21 mouse cellular contexts compared by ENCODE assay signal in the genomic region with DNA sequence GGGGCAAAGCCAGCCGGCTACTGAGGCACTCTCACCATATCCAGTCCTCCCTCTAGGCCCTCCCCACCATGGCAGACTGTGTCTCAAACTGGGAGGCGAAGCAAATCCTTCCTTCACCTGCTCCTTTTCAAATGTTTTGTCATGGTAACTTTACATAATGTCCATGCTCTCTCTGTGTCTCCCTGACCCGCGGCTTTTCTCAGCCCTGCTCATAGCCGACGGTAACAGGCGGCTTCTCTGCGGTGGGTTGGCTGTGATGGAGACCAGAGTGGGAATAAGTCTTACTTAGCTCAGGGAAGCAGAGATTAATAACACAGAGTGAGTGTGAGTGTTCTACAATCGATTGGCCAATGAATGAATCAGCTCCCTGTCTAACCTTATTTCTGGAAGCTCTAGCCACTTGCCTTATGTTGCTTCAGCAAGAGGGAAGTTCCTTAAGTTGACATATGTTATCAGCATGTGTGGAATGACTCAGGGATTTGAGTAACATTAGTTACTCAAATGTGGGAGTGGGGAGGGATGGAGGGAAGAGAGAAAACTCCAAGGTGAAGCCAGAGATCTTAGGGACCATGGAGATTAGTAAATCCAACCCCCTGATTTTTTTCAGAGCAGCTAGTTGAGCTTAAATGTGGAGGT. TPM values are rescaled to one million over a fixed set of nuclear protein-coding genes. Genes with fewer than 3 reads are reported as not detected.
DNase-seq lines count a peak whose midpoint lies in the region; ATAC-seq and TF ChIP-seq lines count a peak whose summit lies in the region.
"Had no signal": no experiment of that assay in that cellular context is flagged by ENCODE, and none has a peak within 500 bp of the region (broad histone marks: within the 10 kb centered on the region; RNA-seq: fewer than 3 reads in every experiment).

No protein-coding gene starts in this region.

- intact Hi-C loops in heart, postnatal 36 days (cut with DNase I): no loop called here

- H3K9ac ChIP-seq in midbrain, embryonic 13.5 days (replicated peaks): no peak overlapping the region
- H3K9ac ChIP-seq in midbrain, embryonic 16.5 days (ENCODE audit: low read depth, low read length): no peak overlapping the region
- H3K9ac ChIP-seq in forebrain, embryonic 12.5 days: no peak overlapping the region
- H3K9ac ChIP-seq: forebrain, embryonic 15.5 days; hindbrain, embryonic 12.5 days; hindbrain, embryonic 15.5 days had no signal

- peak; percentile 84 for DNase-seq in heart, adult 11 months
- no peak for DNase-seq in heart, postnatal 36 days
- DNase-seq in brain, adult 2 months (ENCODE audit: low read depth, low spot score): peak; percentile 21
- DNase-seq: adrenal gland, adult 2 months; adrenal gland, postnatal 14 days; B cell, adult 2 months; cerebellum, adult 18-20 months; cerebellum, adult 9-10 months; cerebellum, postnatal 14 days; gastrocnemius, postnatal 25 days had no signal

- no peaks in the 10 kb centered on the region for H3K4me1 ChIP-seq in midbrain, embryonic 13.5 days (replicated peaks)
- H3K4me1 ChIP-seq in midbrain, embryonic 16.5 days (ENCODE audit: control insufficient read depth, insufficient read depth, low read length): no peaks in the 10 kb centered on the region
- H3K4me1 ChIP-seq in forebrain, embryonic 12.5 days: no peaks in the 10 kb centered on the region
- H3K4me1 ChIP-seq: forebrain, embryonic 15.5 days; hindbrain, embryonic 12.5 days; hindbrain, embryonic 15.5 days had no signal

- no peaks in the 10 kb centered on the region for H3K79me2 ChIP-seq in myocyte (ENCODE audit: control insufficient read depth, insufficient read depth)

- no peak overlapping the region for H3ac ChIP-seq in myocyte (ENCODE audit: control insufficient read depth, insufficient read length)

- ATAC-seq in midbrain, embryonic 13.5 days: peak; percentile 58; the same call in 1 of the 2 replicates
- no peak for ATAC-seq in midbrain, embryonic 16.5 days
- ATAC-seq in forebrain, embryonic 12.5 days (ENCODE audit: low FRiP score): no peak
- no peak for ATAC-seq in granulocyte monocyte progenitor cell, adult 5-6 weeks (replicated peaks; ENCODE audit: poor library complexity, severe bottlenecking)
- ATAC-seq: forebrain, embryonic 15.5 days had no signal

- H3K27ac ChIP-seq in midbrain, embryonic 13.5 days: no peak overlapping the region
- H3K27ac ChIP-seq in midbrain, embryonic 16.5 days (ENCODE audit: low read length): no peak overlapping the region
- no peak overlapping the region for H3K27ac ChIP-seq in forebrain, embryonic 12.5 days
- H3K27ac ChIP-seq: forebrain, embryonic 15.5 days; hindbrain, embryonic 12.5 days; hindbrain, embryonic 15.5 days had no signal

- WGBS in midbrain, embryonic 13.5 days: 57% methylated on average over 9 of the region's 9 CpGs
- 56% methylated on average over 9 of the region's 9 CpGs for WGBS in midbrain, embryonic 16.5 days
- WGBS in forebrain, embryonic 12.5 days: 84% methylated on average over 9 of the region's 9 CpGs

- no peaks in the 10 kb centered on the region for H3K9me3 ChIP-seq in midbrain, embryonic 13.5 days
- H3K9me3 ChIP-seq in midbrain, embryonic 16.5 days (replicated peaks; ENCODE audit: control insufficient read depth, low read length, poor library complexity, severe bottlenecking): no peaks in the 10 kb centered on the region
- no peaks in the 10 kb centered on the region for H3K9me3 ChIP-seq in forebrain, embryonic 12.5 days
- H3K9me3 ChIP-seq: forebrain, embryonic 15.5 days; G1E; hindbrain, embryonic 12.5 days; hindbrain, embryonic 15.5 days had no signal

- H3K27me3 ChIP-seq in midbrain, embryonic 13.5 days: no peaks in the 10 kb centered on the region
- H3K27me3 ChIP-seq in midbrain, embryonic 16.5 days (ENCODE audit: control insufficient read depth, insufficient read depth, low read depth, low read length): no peaks in the 10 kb centered on the region
- H3K27me3 ChIP-seq in myocyte (ENCODE audit: control insufficient read depth, insufficient read depth, insufficient read length): no peaks in the 10 kb centered on the region
- H3K27me3 ChIP-seq in forebrain, embryonic 12.5 days: 0 out of 2 replicates have a peak, but pooled peaks cover 3% of the 10 kb centered on the region
- H3K27me3 ChIP-seq: forebrain, embryonic 15.5 days; hindbrain, embryonic 12.5 days; hindbrain, embryonic 15.5 days had no signal

- no peak overlapping the region for H3K4me2 ChIP-seq in midbrain, embryonic 13.5 days (replicated peaks)
- no peak overlapping the region for H3K4me2 ChIP-seq in midbrain, embryonic 16.5 days (ENCODE audit: low read length)
- H3K4me2 ChIP-seq in myocyte (ENCODE audit: low read depth): no peak overlapping the region
- no peak overlapping the region for H3K4me2 ChIP-seq in forebrain, embryonic 12.5 days
- H3K4me2 ChIP-seq: forebrain, embryonic 15.5 days; heart, embryonic 11.5 days; hindbrain, embryonic 12.5 days; hindbrain, embryonic 15.5 days had no signal

- H3K4me3 ChIP-seq in midbrain, embryonic 13.5 days (replicated peaks): no peak overlapping the region
- no peak overlapping the region for H3K4me3 ChIP-seq in midbrain, embryonic 16.5 days (ENCODE audit: low read depth, low read length)
- H3K4me3 ChIP-seq in myocyte: no peak overlapping the region
- no peak overlapping the region for H3K4me3 ChIP-seq in forebrain, embryonic 12.5 days (replicated peaks)
- H3K4me3 ChIP-seq: forebrain, embryonic 15.5 days; hindbrain, embryonic 12.5 days; hindbrain, embryonic 15.5 days had no signal

- TF ChIP-seq POLR2A in myocyte (IDR thresholded peaks at IDR 0.05; ENCODE audit: insufficient read length, low read depth): no peak

- H3K36me3 ChIP-seq in midbrain, embryonic 13.5 days: no peaks in the 10 kb centered on the region
- no peaks in the 10 kb centered on the region for H3K36me3 ChIP-seq in midbrain, embryonic 16.5 days (ENCODE audit: control insufficient read depth, insufficient read depth, low read length)
- peaks cover 4% of the 10 kb centered on the region for H3K36me3 ChIP-seq in myocyte (ENCODE audit: control insufficient read depth, insufficient read depth)
- no peaks in the 10 kb centered on the region for H3K36me3 ChIP-seq in forebrain, embryonic 12.5 days (replicated peaks)
- H3K36me3 ChIP-seq: forebrain, embryonic 15.5 days; G1E; hindbrain, embryonic 12.5 days; hindbrain, embryonic 15.5 days had no signal

TF ChIP-seq in myocyte, 11 proteins besides CTCF, POLR2A, EP300 and RAD21:
- TF ChIP-seq MYOG (IDR thresholded peaks at IDR 0.05; ENCODE audit: control insufficient read depth in 1 of 3, insufficient read depth in 1 of 3, insufficient read length in 2 of 3, low read depth in 2 of 3) (no peak), TCF12 (IDR thresholded peaks at IDR 0.05; ENCODE audit: insufficient read depth, poor library complexity, severe bottlenecking) (no peak), E2F4 (IDR thresholded peaks at IDR 0.05; ENCODE audit: insufficient read depth) (no peak), CEBPB (IDR thresholded peaks at IDR 0.05; ENCODE audit: insufficient read depth, poor library complexity, severe bottlenecking) (0 out of 2 replicates have a peak, but pooled peaks have one; percentile 22), MAX (IDR thresholded peaks at IDR 0.05; ENCODE audit: low read depth) (no peak)

RNA-seq across cellular contexts. Expression of a gene that starts 17.4 kb away (rescaled TPM):
- 10 to 100 TPM; 10.3 to 10.4 TPM for total RNA-seq in heart, postnatal 36 days (2021)
- polyA plus RNA-seq in midbrain, embryonic 13.5 days (2015; fragmentation: Nextera tagmentation; extraction: Ambion mirVana): 0.96 and 1.3 TPM in 2 replicates
- polyA plus RNA-seq in midbrain, embryonic 16.5 days (2015; fragmentation: Nextera tagmentation; extraction: Ambion mirVana): 2.1 and 2.6 TPM in 2 replicates
- 6.2 TPM for polyA plus RNA-seq in myocyte (2012; fragmentation: generic; extraction: Trizol)
- polyA plus RNA-seq in forebrain, embryonic 12.5 days (2016; fragmentation: Nextera tagmentation; extraction: Ambion mirVana): 0.50 and 0.72 TPM in 2 replicates
- not detected in 2 replicates for total RNA-seq in granulocyte monocyte progenitor cell, adult 5-6 weeks (2014; fragmentation: Nextera tagmentation)
- not detected in 2 replicates for total RNA-seq in granulocyte monocyte progenitor cell, adult 5-6 weeks (2017)
- total RNA-seq: CH12.LX had no signal
- polyA plus RNA-seq: G1E had no signal

Comparison
In these comparisons a context has a peak if more than half of its experiments do, and no peak if none do; other contexts are left out.
1. DNase-seq: peak in heart, adult 11 months (single experiment) and brain, adult 2 months (single experiment); none in heart, postnatal 36 days (0 of 2).